Mouse (Mus musculus) CD4-positive, CD25-positive, alpha-beta regulatory T cell, adult 2 months (primary cell): ENCODE measurements around the gene Wdr5.
"Not testable (repeated sequence)": the region's sequence is repeated elsewhere in the genome, so short reads cannot be mapped to it uniquely, and the experiment has no call there.

ENCODE experiments used
- DNase-seq: peaks from one replicate; pipeline ENCODE4 v3.0.0-alpha.2; 2012; ENCODE audit warnings: low read depth, low spot score

Wdr5 gene

DNA sequence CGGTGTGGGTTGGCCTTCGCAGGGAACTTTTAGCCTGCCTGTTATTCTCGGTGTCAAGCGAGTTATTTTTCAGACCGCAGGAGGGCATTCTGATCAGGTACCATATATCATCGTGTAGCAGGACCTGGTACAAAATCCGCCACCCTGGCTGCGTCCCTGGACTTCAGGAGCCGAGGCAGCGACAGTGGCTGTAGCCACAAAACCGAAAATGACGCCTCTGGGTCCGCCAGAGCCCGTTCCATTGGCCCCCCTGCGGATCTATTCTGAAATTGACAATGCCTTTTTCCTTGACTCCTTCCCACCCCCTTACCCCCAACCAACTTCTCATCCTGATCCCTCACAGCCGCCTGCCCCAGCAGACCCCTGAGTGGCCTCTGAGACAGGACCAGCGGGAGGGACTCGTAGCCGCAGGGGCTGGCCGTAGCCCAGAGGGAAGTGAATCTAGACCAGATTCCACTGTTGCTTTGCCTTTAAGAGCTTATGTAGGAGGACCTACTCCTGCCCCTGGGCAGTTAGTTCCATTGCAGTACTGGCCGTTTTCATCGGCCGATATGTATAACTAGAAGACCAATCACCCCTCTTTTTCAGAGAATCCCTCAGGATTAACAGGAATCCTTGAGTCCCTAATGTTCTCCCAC is 18.4 kb upstream of the Wdr5 start:
- no peak for DNase-seq

DNA sequence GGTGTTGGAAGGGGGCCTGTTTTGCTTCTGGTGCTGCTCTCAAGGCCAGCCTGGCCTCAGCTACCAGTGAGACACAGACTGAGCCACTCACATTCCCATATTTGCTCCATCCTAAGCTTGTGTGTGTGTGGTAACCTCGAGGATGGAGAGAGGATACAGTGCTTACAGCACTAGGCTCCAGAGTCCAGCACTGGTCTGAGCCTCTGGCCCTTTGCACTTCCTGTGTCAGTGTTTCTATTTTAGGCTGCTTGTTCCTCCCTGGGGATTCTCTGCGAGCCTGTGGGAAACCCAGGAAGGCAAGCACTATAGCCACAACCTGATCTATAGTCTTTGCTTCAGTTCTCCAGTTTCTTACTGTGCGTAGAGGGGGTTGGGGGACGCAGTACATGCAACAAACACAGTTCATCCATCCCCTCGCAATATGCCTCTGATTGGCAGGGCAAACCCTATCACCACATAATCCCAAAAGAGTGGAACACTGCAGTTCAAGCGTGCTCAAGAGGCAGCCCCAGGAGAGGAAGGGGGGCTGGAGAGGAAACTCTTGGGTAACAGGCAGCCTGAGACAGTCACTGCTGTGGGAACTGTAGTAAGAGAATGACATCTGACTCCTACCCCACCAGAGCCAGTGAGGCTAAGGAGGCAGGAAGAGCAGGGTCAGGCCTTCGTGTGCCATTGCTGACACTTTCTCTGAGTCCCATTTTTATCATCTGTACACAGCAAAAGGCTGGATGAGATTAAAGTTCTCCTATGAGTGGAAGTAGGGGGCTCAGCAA is 10.7 kb upstream of the Wdr5 start:
- DNase-seq: no peak

DNA sequence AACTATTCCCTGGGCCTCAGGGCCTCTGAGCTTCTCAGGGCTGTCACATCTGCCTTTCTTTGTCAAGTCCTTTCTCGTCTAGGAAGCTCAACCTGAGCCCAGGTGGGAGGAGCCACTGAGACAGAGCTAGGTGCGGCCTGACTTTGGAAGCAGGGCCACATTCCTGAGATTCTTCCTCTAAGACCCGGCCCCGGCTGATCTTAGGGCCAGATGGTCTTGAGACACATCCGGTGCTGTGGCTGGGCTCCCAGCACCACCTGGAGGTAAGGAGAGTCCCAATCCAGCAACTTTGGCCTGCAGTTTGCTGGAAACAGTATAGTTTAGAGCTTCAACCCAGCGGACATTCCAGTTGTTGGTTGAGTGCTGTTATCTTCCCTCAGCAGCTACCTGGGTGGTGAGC is 9.4 kb upstream of the Wdr5 start:
- no peak for DNase-seq

DNA sequence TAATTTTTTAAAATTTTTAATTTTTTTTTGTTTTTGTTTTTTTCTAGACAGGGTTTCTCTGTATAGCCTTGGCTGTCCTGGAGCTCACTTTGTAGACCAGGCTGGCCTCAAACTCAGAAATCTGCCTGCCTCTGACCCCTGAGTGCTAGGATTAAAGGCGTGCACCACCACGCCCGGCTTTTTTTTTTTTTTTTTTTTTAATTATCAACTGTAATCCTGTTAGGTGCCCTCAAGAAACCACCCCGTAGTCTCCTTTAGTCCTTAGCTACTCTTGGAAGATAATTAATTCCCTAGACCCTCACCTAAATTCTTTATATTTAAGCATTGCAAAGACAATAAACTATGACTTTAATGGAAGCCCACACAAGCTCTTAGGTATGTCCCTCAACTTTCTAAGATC is 8.3 kb upstream of the Wdr5 start:
- DNase-seq: not testable (repeated sequence)

DNA sequence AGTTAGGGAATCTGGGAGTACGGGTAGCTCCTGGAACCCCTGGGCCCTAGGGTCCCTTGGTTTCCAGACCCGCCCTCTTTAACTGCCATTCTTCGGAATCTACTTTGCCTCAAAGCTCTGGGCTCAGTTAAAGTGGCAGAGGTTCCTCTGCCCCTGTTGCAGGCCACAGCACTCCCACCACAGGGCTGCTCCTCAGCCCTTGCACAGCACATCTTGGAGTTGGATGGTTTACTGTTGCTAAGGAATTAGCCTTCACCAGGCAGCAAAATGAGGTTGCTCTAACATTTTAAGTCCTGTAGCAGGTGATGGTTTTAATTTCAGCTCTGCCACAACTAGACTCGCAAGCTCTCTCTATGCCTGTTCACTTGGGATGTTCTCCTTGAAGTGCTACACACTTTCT is 7.4 kb upstream of the Wdr5 start, which contains the start of gene Brd3:
TSS of gene Brd3 (minus strand) at position 101 of the 400 bp plus-strand sequence.
- no peak for DNase-seq

DNA sequence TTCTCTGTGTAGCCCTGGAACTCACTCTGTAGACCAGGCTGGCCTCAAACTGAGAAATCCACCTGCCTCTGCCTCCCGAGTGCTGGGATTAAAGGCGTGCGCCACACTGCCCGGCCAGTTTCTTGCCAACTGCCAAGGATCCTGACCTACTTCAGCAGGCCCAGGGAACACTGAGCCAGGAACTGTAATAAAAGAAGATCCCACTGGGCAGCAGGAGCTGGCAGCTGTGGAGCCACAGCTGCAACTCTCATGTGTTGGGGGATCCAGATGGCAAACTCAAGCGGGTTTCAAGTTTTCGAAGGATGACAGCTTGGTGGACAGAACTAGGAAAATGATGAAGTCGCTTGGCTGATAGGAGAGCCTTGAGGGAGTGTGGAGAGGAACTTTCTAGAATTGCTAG is 4.3 kb upstream of the Wdr5 start:
- DNase-seq: no peak

DNA sequence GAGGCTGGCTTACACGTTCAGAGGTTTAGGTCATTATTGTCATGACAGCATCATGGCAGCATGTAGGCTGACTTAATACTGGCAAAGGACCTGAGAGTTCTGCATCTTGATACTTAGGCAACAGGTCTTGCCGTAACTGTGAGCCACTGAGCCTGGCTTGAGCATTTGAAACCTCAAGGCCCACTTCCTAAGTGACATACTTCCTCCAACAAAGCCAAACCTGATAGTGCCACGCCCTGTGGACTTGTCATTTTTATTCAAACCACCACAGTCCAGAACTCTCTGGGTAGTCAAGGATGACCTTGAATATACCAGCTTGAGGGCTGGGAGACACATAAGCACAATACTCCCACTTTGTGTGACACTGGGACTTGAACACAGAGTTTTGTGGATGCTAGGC is 2.0 kb upstream of the Wdr5 start:
- DNase-seq: no peak

DNA sequence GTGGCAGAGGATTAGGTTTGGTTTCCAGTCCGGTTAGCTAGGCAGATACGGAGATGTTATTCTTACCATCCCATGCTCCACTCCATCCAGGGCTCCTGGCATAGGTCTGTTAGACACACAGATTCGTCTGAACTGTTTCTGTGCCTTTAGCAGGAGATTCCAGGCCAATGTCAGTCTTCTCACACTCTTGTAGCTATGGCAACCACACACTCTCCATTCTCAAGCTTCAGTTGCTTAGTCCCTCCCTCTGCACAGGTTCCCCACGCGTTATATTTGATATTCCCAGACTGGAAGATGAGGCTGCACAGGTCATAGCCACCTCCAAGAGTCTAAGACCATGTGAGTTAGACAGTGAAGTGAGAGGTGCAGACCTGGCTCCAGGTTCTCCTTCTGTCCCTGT is 1.1 kb upstream of the Wdr5 start:
- no peak for DNase-seq

DNA sequence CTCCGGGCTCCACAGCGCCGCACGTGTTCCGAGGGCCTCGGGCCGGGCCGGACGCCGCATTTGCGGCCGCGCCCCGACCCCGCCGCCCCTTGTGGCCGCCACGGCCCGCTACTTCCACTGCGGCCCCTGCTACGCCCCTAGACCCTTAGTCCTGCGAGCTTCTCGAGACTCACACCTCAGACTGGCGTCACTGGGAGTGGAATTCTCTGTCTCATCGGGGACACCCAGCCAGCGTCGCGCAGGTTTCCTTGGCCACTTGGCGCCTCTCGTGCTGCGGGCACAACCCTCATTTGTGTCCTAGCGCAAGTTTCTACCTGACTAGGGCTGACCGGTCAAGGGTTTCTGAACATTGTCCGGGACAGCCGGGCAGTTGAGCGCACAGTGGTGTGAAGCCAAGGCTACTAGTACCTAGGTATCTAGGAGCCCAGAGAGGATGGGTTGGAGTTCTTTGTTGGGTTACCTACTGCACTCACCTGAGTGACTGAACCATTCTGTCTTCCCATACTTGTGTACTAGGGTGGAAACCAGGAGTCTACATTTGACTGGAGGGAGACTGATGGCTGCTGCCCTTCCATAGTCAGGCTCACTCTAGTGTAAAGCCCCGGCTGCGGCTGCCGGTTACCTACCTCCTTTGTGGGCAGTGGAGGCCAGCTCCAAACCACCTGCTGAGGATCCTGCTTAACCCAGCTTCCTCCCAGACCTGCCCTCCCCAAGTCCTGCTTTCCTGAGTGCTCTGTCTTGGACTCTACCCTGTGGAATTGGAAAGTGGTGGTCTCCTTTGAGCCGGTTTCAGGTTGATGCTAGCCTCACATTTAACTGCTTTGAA is 597 bp downstream of the Wdr5 start:
- peak; percentile 54 for DNase-seq

DNA sequence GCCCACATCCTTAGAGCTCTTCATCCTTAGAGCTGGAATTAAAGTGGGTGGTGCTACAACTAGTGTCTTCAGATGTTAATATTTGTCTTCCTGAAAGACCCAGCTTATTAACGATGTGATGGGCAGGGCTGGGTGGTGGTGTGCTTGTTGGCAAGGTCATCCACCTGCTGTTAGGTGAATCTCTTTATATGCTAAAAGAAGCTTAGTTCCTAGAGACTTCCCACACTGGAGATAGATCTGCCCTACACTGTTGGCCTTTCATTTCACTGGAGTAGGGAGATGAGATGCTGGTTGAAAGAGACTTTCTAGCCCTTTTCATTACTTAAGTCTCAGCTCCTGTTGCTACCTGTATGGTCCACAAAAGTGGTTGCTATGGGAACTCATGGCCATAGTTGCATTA is 1.3 kb downstream of the Wdr5 start:
- no peak for DNase-seq

DNA sequence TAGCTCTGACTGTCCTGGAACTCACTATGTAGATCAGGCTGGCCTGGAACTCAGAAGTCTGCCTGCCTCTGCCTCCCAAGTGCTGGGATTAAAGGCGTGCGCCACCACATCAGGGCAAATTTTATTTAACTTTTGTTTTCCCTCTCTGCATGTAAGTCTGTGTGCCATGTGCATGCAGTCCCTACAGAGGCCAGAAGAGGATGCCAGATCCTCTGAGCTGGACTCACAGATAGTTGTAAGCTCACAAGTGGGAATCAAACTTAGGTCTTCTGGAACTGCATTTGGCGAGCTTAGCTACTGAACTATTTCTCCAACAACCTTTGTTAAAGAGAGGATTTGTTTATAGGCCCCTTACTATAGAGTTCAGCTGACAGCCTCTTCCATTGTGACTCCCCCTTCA is 3.3 kb downstream of the Wdr5 start:
- peak; percentile 28 for DNase-seq

DNA sequence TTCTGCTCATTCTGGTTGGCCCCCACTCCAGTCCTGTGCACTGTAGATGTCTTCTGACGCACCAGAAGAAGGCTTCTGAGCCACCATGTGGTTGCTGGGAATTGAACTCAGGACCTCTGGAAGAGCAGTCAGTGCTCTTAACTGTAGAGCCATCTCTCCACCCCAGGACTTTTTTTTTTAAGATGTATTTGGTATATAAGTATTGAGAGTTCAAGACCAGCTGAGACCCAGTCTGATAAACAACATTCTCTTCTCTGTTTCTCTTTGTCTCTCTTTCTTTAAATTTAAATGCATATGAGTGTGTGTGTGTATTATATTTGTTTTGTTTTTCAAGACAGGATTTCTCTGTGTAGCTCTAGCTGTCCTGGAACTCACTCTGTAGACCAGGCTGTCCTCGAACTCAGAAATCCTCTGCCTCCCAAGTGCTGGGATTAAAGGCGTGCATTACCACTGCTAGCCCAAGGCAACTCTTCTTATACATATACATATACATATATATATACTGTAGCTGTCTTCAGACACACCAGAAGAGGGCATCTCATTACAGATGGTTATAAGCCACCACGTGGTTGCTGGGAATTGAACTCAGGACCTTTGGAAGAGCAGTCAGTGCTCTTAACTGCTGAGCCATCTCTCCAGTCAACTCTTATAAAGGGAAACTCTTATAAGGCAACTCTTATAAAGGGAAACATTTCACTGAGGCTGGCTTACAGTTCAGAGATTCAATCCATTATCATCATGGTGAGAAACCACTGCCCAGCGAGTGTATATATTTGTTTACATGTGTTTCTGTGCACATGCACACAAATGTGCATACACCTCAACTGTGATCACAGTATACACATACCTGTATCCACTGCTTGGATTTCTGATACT is 23.7 kb downstream of the Wdr5 start:
- DNase-seq: not testable (repeated sequence)

DNA sequence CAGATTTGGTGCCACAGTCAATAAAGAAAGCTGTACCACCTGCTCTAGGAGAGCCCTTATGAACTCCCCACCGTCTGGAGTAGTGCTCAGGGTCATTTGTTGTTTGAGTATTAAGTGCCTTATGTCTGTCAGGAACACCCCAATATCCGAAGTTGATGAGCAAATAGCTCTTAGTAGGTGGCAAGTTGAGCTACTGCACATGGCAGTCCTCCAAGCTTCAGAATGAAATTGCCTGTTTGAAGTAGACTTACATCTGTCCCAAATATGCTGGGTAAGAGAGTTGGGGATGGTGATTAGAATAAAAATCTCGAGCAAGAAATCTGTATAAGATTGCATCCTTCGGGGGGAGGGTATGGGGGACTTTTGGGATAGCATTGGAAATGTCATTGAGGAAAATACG is 24.4 kb downstream of the Wdr5 start:
- peak; percentile 30 for DNase-seq

DNA sequence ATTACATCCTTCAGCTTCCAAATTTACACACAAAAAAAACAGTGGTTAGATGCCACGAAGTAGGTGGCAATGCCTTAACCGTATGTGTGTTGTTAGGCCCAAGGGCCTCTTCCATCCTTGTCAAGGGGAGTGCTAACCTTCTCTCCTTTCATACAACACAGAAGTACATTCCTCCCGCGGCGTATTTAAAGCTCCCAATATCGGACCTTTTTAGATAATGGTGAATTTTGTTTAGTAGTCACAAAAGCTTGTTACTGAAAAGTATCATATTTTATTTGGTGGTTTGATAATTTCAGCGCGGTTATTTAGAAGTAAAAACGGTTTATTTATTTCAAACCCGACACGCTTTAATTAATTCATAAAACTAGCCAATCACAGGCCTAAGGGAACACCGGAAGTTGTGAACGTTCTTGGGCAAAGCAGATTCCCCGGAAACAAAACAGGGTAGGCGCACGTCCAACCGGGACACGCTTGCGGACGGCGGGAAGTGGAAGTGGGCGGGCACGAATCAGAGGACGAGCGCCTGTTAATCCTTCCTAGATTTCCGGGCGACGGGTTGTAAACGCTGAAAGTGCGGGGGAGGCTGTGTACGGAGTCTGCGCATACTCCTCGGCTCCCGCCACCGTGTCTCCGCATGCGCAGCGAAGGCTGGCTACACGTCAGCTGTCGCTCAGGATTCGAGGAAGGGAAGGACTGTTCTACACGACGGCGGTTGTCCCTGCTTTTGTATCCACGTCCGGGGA is 25.0 kb downstream of the Wdr5 start:
- DNase-seq: peak; percentile 95

DNA sequence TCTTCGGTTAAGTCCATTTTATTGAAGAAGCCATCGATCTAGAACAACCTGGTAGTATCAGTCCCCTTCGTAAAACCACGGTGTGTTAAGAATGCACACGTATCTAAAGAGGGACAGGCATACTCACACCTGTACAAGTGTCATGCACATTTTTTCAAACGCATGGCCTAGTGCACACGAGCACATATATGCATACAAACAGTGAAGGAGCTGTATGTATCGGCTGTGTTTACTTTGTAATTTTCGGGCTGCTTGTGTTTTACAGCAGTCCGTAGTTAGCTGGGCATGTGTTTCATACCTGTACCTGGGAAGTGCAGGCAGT is 25.5 kb downstream of the Wdr5 start:
- no peak for DNase-seq

DNA sequence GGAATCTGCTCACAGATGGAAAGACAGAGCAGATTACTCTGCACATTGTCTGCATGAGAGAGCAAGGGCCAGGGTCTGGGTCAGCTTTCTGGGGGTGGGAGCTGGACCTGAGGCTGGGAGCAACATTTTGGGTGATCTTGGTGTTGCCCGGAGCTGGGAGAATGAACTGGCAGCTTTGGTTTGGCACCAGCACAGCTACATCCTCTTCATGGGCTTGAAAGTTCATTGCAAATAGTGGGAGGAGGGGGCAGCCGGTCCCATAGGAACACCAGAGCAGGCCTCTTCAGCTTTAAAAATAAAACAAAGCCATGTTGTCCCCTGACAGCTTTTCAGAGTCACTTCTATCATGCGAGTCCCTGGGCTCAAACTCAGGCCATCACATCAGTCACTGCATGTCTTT is 26.3 kb downstream of the Wdr5 start:
- DNase-seq: no peak

DNA sequence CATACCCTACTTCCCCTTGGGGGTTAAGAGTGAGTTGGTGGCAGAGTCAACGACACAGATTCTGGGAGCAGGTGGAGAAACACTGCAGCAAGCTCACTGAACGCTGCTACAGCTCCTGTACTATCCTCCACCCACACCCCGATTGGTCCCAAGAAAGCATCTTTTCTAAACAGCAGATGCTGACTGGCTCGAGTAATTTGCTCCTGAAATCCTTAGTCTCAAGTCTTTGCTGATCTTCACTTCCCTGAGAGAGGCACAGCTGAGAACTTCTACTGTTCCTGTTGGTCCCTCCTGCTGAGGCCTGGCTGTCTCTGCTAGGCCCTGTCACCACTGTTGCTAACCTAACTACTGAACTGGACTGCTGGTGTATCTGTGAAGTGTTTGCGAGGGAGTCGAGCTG is 29.7 kb downstream of the Wdr5 start:
- DNase-seq: no peak

DNA sequence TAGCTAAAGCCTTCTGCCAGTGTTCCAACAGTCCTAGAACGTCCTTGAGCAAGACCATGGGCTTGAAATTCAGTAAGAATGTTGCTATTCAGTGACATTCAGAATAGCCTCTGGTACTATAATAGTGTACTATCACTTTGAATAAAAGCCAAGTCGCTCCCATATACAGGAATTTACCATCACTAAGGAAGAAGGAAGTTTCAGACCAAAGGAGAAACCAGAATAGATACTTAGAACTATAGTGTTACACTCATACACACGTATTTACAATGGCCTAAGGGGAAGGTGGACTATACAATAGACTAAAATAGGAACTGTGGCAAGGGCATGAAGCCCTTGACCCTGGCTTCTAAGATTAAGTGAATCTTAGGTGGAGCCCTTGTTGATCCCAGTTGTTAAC is 30.6 kb downstream of the Wdr5 start:
- not testable (repeated sequence) for DNase-seq

DNA sequence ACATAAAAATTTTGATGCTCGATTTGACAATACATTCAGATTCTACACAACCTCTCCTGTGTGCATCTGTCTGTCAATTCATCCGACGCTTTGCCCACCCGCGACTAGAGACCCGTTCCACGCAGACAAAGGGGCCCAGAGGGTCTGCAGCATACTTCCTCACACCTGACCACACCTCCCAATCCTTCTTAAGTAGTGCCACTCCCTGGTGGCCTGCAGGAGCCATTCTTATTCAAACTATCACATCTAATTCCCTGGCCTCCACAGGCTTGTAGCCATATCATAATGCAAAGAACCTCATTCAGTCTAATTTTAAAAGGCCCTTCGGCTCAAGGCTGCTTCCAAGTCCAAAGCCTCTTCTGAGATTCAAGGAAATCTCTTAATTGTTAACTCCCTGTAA is 31.1 kb downstream of the Wdr5 start:
- not testable (repeated sequence) for DNase-seq

DNA sequence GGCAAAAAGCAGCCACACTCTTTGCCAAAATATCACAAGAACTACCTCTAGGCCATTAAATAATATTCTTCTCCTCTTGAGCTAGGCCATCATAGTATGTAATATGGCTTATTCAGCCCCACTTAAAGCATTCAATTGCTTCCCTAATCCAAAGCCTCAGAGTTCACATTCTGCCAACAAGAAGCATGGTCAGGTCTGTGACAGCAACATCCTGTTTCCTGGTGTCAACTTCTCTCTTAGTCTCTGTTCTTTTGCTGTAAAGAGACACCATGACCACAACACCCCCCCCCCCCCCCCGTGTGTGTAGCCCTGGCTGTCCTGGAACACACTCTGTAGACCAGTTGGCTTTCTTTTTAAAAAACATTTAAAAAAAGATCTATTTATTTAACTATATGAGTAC is 32.4 kb downstream of the Wdr5 start:
- DNase-seq: no peak

DNA sequence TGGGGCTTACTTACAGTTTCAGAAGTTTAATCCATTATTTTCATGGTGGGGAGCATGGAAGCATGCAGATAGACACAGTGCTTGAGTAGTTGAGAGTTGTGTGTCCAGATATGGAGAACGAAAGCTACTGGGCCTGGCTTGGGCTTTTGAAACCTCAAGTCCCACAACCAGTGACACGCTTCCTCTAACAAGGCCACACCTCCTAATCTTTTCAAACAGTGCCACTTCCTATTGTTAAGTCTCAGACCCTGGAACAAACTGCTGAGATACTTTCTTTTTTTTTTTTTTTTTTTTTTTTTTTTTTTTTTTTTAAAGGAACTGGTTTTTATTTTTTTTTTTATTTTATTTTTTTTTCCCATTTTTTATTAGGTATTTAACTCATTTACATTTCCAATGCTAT is 33.0 kb downstream of the Wdr5 start:
- no peak for DNase-seq
